Mouse (Mus musculus) midbrain, embryonic 11.5 days (tissue): ENCODE results near the gene Cadm4. TPM values are rescaled to one million over a fixed set of nuclear protein-coding genes. Genes with fewer than 3 reads are reported as not detected.

Source experiments
- ATAC-seq: fragments of 200-750 bp; cut with Nextera tagmentation; 2 replicates; pipeline ENCODE4 v1.8.0; 2017; ENCODE audit warnings: moderate TSS enrichment, moderate library complexity; ENCODE audit not compliant: low FRiP score
- DNase-seq: peaks from one replicate; pipeline ENCODE4 v3.0.0; 2015; ENCODE audit warnings: low spot score; ENCODE audit errors: missing footprints
- H3K27ac ChIP-seq: fragments of 300-500 bp; sonication (generic); 2 replicates; pipeline ENCODE4 v1.5.1; 2014; ENCODE audit warnings: low read depth, low read length
- H3K27me3 ChIP-seq: fragments of 300-500 bp; sonication (generic); 2 replicates; pipeline ENCODE4 v1.6.1; 2014; ENCODE audit warnings: mild to moderate bottlenecking, low read length, moderate library complexity, mixed read lengths; ENCODE audit not compliant: control insufficient read depth, insufficient read depth
- H3K36me3 ChIP-seq: fragments of 300-500 bp; sonication (generic); 2 replicates; pipeline ENCODE4 v1.6.1; 2014; ENCODE audit warnings: mild to moderate bottlenecking, low read length, moderate library complexity, mixed read lengths; ENCODE audit not compliant: control insufficient read depth, insufficient read depth
- H3K4me1 ChIP-seq: fragments of 300-500 bp; sonication (generic); 2 replicates; pipeline ENCODE4 v1.6.1; 2014; ENCODE audit warnings: low read length; ENCODE audit not compliant: control insufficient read depth, insufficient read depth
- H3K4me2 ChIP-seq: fragments of 300-500 bp; sonication (generic); 2 replicates; pipeline ENCODE4 v1.6.1; 2014; ENCODE audit warnings: mild to moderate bottlenecking, moderate library complexity
- H3K4me3 ChIP-seq: fragments of 300-500 bp; sonication (generic); 2 replicates; pipeline ENCODE4 v1.5.1; 2014; ENCODE audit warnings: low read depth, low read length
- H3K9ac ChIP-seq: fragments of 300-500 bp; sonication (generic); 2 replicates; pipeline ENCODE4 v1.6.1; 2014; ENCODE audit warnings: low read length
- H3K9me3 ChIP-seq: fragments of 300-500 bp; sonication (generic); 2 replicates; pipeline ENCODE4 v1.6.1; 2016; ENCODE audit warnings: low read length; ENCODE audit not compliant: control insufficient read depth
- WGBS: fragments of 180-500 bp; shearing (Covaris S2); extraction: QIAGEN DNeasy Blood & Tissue Kit; methylation state at CpG from one replicate; pipeline ENCODE4 v1.1.7; 2014; 5-methylcytosine and 5-hydroxymethylcytosine counted together
- polyA plus RNA-seq: library from polyadenylated mRNA; unstranded; fragments of >200 nt; fragmentation: Nextera tagmentation; extraction: Ambion mirVana; gene quantifications from 2 replicates; pipeline ENCODE4 v1.2.1, GENCODE M21; 2014

The Cadm4 gene
- polyA plus RNA-seq = 6.6 and 6.7 TPM in 2 replicates

DNA sequence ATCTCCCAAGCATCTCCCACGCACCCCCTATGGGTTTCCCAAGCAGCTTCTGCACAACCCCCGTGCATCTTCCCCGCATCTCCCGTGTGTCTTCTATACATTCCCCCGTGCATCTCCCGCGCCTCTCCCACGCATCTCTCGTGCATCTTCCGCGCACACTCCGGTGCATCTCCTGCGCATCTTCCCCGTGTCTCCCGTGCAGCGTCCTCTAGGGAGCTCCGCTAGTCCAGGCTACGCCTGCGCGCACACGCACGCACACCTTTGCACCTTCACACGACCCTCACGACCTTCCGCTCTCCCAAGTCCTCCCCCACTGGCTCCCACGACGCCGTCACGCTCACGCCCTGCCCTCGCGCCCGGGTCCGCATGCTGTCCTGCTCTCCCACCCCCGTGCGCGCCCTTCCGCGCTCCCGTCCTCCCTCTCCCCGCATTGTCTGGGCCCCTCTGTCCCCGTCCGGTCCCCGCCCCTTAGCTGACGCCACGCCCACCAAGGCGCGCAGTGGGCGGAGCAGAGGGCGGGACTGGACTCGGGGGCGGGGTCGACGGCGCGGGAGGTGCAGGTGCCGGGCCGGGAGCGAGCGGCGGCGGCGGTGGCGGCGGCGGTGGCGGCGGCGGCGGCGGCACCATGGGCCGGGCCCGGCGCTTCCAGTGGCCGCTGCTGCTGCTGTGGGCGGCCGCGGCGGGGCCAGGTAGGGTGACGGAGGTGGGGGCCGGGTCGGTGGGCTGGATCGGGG lies at the start of gene Cadm4:
TSS of gene Cadm4 (plus strand) at position 550 of the 734 bp plus-strand sequence.
- Histone ChIP-seq H3K27me3 (peaks cover 7% of the 10 kb centered on the region), H3K4me1 (peaks cover 22% of the 10 kb centered on the region), H3K36me3 (no peaks in the 10 kb centered on the region), H3K9me3 (no peaks in the 10 kb centered on the region), H3K4me3 (peak within 1 kb of the TSS; percentile 84), H3K4me2 (peak within 1 kb of the TSS; percentile 95), H3K9ac (peak within 1 kb of the TSS; percentile 90), H3K27ac (no peak within 1 kb of the TSS; the same call in 1 of the 2 replicates)
- WGBS = under 1% methylated on average over 67 of the region's 83 CpGs
- peak; percentile 88 for ATAC-seq
- DNase-seq = peak; percentile 100

DNA sequence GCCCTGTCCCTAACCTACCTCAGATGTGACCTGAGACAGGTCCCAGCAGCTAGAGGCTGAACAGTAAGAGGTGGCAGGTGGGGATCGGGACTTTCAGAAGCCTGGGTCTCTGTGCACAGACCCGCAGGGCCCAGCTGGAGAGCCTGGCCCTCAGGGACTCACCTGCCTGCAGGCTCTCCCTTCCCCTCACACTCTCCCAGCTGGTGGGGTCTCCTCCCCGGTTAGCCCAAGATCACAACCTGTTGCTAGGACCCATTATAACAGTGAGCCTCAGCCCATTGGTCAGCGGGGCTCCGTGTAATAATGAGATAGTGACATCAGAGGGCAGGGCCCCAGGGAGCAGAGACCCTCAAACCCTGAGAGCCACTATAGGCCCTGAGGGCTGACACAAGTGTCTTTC lies 46.5 kb upstream of the Cadm4 start:
- no peak overlapping the region for H3K4me3 ChIP-seq
- no peaks in the 10 kb centered on the region for H3K27me3 ChIP-seq
- DNase-seq = peak; percentile 69
- no peak overlapping the region for H3K27ac ChIP-seq
- no peak overlapping the region for H3K9ac ChIP-seq
- H3K9me3 ChIP-seq = no peaks in the 10 kb centered on the region
- ATAC-seq = no peak
- no peak overlapping the region for H3K4me2 ChIP-seq
- H3K4me1 ChIP-seq = no peaks in the 10 kb centered on the region
- 81% methylated on average over 5 of the region's 5 CpGs for WGBS
- H3K36me3 ChIP-seq = no peaks in the 10 kb centered on the region

DNA sequence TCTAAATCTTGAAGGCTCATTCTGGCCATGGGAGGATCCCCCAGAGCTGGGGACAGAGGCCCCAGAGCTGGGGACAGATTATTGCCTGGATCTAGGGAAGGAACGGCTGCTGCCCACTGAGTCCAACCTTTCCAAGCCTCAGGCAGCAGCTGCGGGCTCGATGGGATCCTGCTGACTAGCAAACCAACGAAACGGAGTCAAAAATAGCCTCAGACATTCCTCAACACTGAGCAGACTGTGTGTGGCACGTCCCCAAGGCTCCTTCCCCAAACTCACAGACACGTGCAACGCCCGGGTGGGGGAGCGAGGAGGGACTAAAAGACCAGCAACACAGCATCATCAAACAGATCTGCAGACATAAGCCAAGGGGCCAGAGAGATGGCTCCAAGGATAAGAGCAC lies 43.8 kb upstream of the Cadm4 start:
- no peaks in the 10 kb centered on the region for H3K9me3 ChIP-seq
- 84% methylated on average over 10 of the region's 10 CpGs for WGBS
- no peak overlapping the region for H3K9ac ChIP-seq
- H3K4me3 ChIP-seq = no peak overlapping the region
- H3K4me2 ChIP-seq = no peak overlapping the region
- H3K4me1 ChIP-seq = no peaks in the 10 kb centered on the region
- peak; percentile 37 for DNase-seq
- H3K27me3 ChIP-seq = no peaks in the 10 kb centered on the region
- no peak overlapping the region for H3K27ac ChIP-seq
- ATAC-seq = no peak
- H3K36me3 ChIP-seq = no peaks in the 10 kb centered on the region

- 87% methylated on average over 6 of the region's 6 CpGs for WGBS
These were observed 42.6 kb upstream of the Cadm4 start for GRCm38 (mm10) chr7:24439191-24439590.

GRCm38 (mm10) chr7:24439891-24440290 lies 41.9 kb upstream of the Cadm4 start:
- Histone ChIP-seq H3K4me2 (no peak overlapping the region), H3K4me1 (no peaks in the 10 kb centered on the region), H3K9me3 (no peaks in the 10 kb centered on the region), H3K27me3 (no peaks in the 10 kb centered on the region), H3K9ac (no peak overlapping the region), H3K36me3 (no peaks in the 10 kb centered on the region), H3K4me3 (no peak overlapping the region), H3K27ac (no peak overlapping the region)
- WGBS = 79% methylated on average over 7 of the region's 7 CpGs
- DNase-seq (peak; percentile 59), ATAC-seq (no peak)

More at GRCm38 (mm10) chr7:24439191-24439590, 42.6 kb upstream of the Cadm4 start:
- no peak for DNase-seq
- Histone ChIP-seq H3K4me2 (no peak overlapping the region), H3K4me1 (no peaks in the 10 kb centered on the region), H3K9ac (no peak overlapping the region), H3K27ac (no peak overlapping the region), H3K36me3 (no peaks in the 10 kb centered on the region), H3K27me3 (no peaks in the 10 kb centered on the region), H3K9me3 (no peaks in the 10 kb centered on the region), H3K4me3 (no peak overlapping the region)
- ATAC-seq = no peak

GRCm38 (mm10) chr7:24441785-24442184 lies 40.0 kb upstream of the Cadm4 start:
- Histone ChIP-seq H3K4me1 (no peaks in the 10 kb centered on the region), H3K9me3 (no peaks in the 10 kb centered on the region), H3K27me3 (no peaks in the 10 kb centered on the region), H3K36me3 (no peaks in the 10 kb centered on the region), H3K4me3 (no peak overlapping the region), H3K9ac (no peak overlapping the region), H3K27ac (no peak overlapping the region), H3K4me2 (no peak overlapping the region)
- WGBS = 8% methylated on average over 1 of the region's 1 CpGs
- ATAC-seq (0 out of 2 replicates have a peak, but pooled peaks have one; percentile 40), DNase-seq (peak; percentile 85)

GRCm38 (mm10) chr7:24442313-24442712 lies 39.5 kb upstream of the Cadm4 start:
- H3K4me3 ChIP-seq = no peak overlapping the region
- no peaks in the 10 kb centered on the region for H3K4me1 ChIP-seq
- no peaks in the 10 kb centered on the region for H3K9me3 ChIP-seq
- H3K27me3 ChIP-seq = no peaks in the 10 kb centered on the region
- ATAC-seq = no peak
- no peak overlapping the region for H3K4me2 ChIP-seq
- H3K9ac ChIP-seq = no peak overlapping the region
- H3K36me3 ChIP-seq = no peaks in the 10 kb centered on the region
- H3K27ac ChIP-seq = no peak overlapping the region
- DNase-seq = peak; percentile 4
- WGBS = 83% methylated on average over 8 of the region's 8 CpGs

DNA sequence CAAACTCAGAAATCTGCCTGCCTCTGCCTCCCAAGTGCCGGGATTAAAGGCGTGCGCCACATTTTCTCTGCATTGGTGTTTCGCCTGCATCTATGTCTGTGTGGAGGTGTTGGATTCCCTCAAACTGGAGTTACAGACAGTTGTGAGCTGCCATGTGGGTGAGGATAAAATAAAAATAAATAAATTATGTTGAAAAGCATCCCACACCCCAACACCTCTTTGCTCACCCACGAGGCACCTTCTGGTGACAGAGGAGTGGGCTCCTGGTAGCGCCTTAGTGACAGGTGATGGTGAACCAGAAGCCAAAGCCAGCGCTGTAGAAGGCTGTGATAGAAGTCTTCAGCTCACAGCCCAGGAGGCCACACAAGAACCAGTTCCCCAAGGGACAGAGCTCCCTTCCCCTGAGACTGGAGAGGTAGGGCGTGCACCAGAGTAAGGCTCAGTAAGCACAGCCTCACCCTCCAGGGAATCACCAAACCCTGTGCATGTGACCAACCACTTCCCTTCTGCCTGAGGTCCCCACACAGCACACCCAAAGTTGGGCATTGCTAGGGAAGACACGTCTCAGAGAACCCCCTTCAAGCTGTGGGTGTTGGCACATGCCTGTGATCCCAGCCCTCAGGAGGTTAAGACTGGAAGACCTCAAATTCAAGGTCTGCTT lies 36.4 kb upstream of the Cadm4 start:
- peak; percentile 69 for DNase-seq
- 90% methylated on average over 9 of the region's 9 CpGs for WGBS
- Histone ChIP-seq H3K9me3 (no peaks in the 10 kb centered on the region), H3K9ac (no peak overlapping the region), H3K4me1 (no peaks in the 10 kb centered on the region), H3K36me3 (no peaks in the 10 kb centered on the region), H3K27ac (no peak overlapping the region), H3K4me2 (no peak overlapping the region), H3K4me3 (no peak overlapping the region), H3K27me3 (no peaks in the 10 kb centered on the region)
- no peak for ATAC-seq

GRCm38 (mm10) chr7:24446697-24447340 lies 35.0 kb upstream of the Cadm4 start:
- 73% methylated on average over 7 of the region's 7 CpGs for WGBS
- peak; percentile 33 for DNase-seq

More at GRCm38 (mm10) chr7:24446697-24447340, 35.0 kb upstream of the Cadm4 start:
- Histone ChIP-seq H3K4me2 (no peak overlapping the region), H3K36me3 (no peaks in the 10 kb centered on the region), H3K27me3 (no peaks in the 10 kb centered on the region), H3K4me3 (no peak overlapping the region), H3K9ac (no peak overlapping the region), H3K9me3 (no peaks in the 10 kb centered on the region), H3K27ac (no peak overlapping the region), H3K4me1 (no peaks in the 10 kb centered on the region)
- no peak for ATAC-seq
